In the genomic region with DNA sequence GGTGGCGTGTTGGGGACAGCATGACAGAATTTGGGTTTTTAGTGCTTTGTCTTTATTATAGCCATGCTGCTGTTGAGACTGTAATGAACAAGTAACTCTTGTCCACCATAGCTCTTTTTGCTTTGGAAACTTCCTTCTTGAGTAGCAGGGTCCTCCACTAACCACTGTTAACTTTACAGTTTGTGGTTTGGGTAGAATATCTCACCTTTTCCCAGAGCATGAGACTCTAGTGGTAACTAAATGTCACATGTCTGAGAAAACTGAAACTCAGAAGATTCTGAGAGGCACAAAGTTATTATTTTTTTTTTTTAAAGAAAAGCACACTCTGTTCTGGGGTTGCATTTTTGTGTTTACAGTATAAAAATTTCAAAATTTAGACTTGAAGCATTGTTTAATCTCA, we compare ENCODE assay signal across 19 mouse cellular contexts.
"Had no signal": no experiment of that assay in that cellular context is flagged by ENCODE, and none has a peak within 500 bp of the region (broad histone marks: within the 10 kb centered on the region; RNA-seq: fewer than 3 reads in every experiment).

No protein-coding gene starts in this region.

- H3K27ac ChIP-seq: left cerebral cortex, adult 2 months; liver, embryonic 14.5 days; lung, embryonic 15.5 days; stomach, embryonic 15.5 days had no signal

- H3K4me2 ChIP-seq: liver, embryonic 11.5 days; lung, embryonic 15.5 days; midbrain, embryonic 11.5 days; stomach, embryonic 15.5 days had no signal

- H3K9ac ChIP-seq: liver, embryonic 14.5 days; liver, postnatal 0 days; lung, embryonic 15.5 days; stomach, embryonic 15.5 days had no signal

- H3K36me3 ChIP-seq: lung, embryonic 15.5 days; stomach, embryonic 15.5 days had no signal

- DNase-seq: kidney, adult 2 months; kidney, postnatal 10 days; kidney, postnatal 36 days; layer of hippocampus, postnatal 36 days; liver, postnatal 0 days; lung, postnatal 10 days; lung, postnatal 36 days; midbrain, embryonic 14.5 days; right cerebral cortex, adult 18-20 months; right cerebral cortex, postnatal 14 days; right cerebral cortex, postnatal 4 days; thymus, postnatal 14 days had no signal

- H3K4me3 ChIP-seq: left cerebral cortex, adult 2 months; lung, embryonic 15.5 days; stomach, embryonic 15.5 days had no signal

- H3K27me3 ChIP-seq: lung, embryonic 15.5 days; stomach, embryonic 15.5 days had no signal

- H3K4me1 ChIP-seq: lung, embryonic 15.5 days; stomach, embryonic 15.5 days had no signal

- ATAC-seq: intestine, postnatal 0 days; liver, postnatal 0 days had no signal

- H3K9me3 ChIP-seq: lung, embryonic 15.5 days; stomach, embryonic 15.5 days had no signal
